Mouse (Mus musculus) liver, adult 2 months (tissue): ENCODE measurements at regions not wholly inside any gene's neighbourhood (a gene's known extent, or its start where the extent isn't known, plus 50 kb on each side); places are given as distances from the start of the nearest gene placed in this dataset.

Source experiments
- DNase-seq: peaks from one replicate; pipeline ENCODE4 v3.0.0-alpha.2; 2011; ENCODE audit warnings: low read depth, low spot score; ENCODE audit errors: extremely low read depth
- H3K27ac ChIP-seq: fragments of 200-500 bp; replicated peaks from 2 replicates; pipeline ENCODE4 v1.5.1; 2012; ENCODE audit warnings: low read depth, mild to moderate bottlenecking, control low read depth, inconsistent platforms, low read length; ENCODE audit not compliant: insufficient read depth
- H3K27me3 ChIP-seq: fragments of 200-500 bp; 2 replicates; pipeline ENCODE4 v1.6.1; 2012; ENCODE audit warnings: mild to moderate bottlenecking, moderate library complexity, low read length, inconsistent platforms; ENCODE audit not compliant: control insufficient read depth, insufficient read depth
- H3K36me3 ChIP-seq: fragments of 200-500 bp; 2 replicates; pipeline ENCODE4 v1.6.1; 2012; ENCODE audit warnings: low read length, inconsistent platforms; ENCODE audit not compliant: control insufficient read depth, insufficient read depth
- H3K4me1 ChIP-seq: fragments of 200-500 bp; 2 replicates; pipeline ENCODE4 v1.6.1; 2011; ENCODE audit warnings: low read length; ENCODE audit not compliant: control insufficient read depth, insufficient read depth
- H3K4me3 ChIP-seq: fragments of 200-500 bp; 2 replicates; pipeline ENCODE4 v1.5.1; 2011; ENCODE audit warnings: low read depth, mild to moderate bottlenecking, control low read depth, low read length, moderate library complexity; ENCODE audit not compliant: insufficient read depth
- H3K79me2 ChIP-seq: fragments of 200-500 bp; 2 replicates; pipeline ENCODE4 v1.6.1; 2012; ENCODE audit warnings: inconsistent platforms, mild to moderate bottlenecking, low read length, moderate library complexity; ENCODE audit not compliant: control insufficient read depth, insufficient read depth
- H3K9ac ChIP-seq: fragments of 200-500 bp; 2 replicates; pipeline ENCODE4 v1.6.1; 2012; ENCODE audit warnings: low read depth, mild to moderate bottlenecking, control low read depth, inconsistent platforms, low read length
- CTCF ChIP-seq: fragments of 200-500 bp; IDR thresholded peaks from 2 replicates; pipeline ENCODE4 v1.5.1; 2011; ENCODE audit warnings: low read depth, low read length, control low read depth
- POLR2A ChIP-seq: fragments of 200-500 bp; IDR thresholded peaks from 2 replicates; pipeline ENCODE4 v1.6.1; 2011; ENCODE audit warnings: low read length, control low read depth; ENCODE audit not compliant: insufficient read depth; ENCODE audit errors: extremely low read depth
- WGBS: fragments of 180-500 bp; shearing (Covaris S2); methylation state at CpG from one replicate; pipeline ENCODE4 v1.1.7; 2018; 5-methylcytosine and 5-hydroxymethylcytosine counted together

- H3K9ac ChIP-seq: no peak overlapping the region
- H3K27ac ChIP-seq: no peak overlapping the region; the same call in 1 of the 2 replicates
- H3K4me1 ChIP-seq: peaks cover 36% of the 10 kb centered on the region
- TF ChIP-seq CTCF (no peak), POLR2A (no peak)
- 16% methylated on average over 4 of the region's 4 CpGs for WGBS
- peak; percentile 70 for DNase-seq
- H3K79me2 ChIP-seq: peaks cover 45% of the 10 kb centered on the region
- H3K4me3 ChIP-seq: no peak overlapping the region
- no peaks in the 10 kb centered on the region for H3K27me3 ChIP-seq
- peaks cover 38% of the 10 kb centered on the region for H3K36me3 ChIP-seq
Observed at GRCm38 (mm10) chr6:31211091-31211490, 187.4 kb upstream of the Mkln1 start.

DNA sequence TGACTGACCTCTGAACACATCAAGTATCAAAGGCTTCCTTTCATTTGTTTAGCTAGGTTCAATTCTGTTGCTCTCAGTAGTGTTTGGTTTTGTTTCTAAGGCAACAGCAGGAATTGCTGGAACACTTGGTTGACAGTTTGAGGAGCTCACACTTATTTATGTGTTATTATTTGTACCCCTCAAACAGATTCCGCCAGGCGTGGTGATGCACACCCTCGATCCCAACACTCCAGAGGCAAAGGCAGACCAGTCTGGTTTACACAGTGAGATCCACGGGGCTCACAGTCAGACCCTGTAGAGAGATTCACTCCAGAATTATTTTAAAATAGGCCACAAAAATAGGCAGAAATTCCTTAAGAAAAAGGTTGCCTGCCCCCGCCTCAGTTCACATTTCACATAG is 186.9 kb upstream of the Mkln1 start:
- Histone ChIP-seq H3K4me3 (no peak overlapping the region), H3K27me3 (no peaks in the 10 kb centered on the region), H3K79me2 (peaks cover 42% of the 10 kb centered on the region), H3K36me3 (peaks cover 38% of the 10 kb centered on the region), H3K27ac (no peak overlapping the region), H3K4me1 (peaks cover 33% of the 10 kb centered on the region), H3K9ac (no peak overlapping the region)
- peak; percentile 57 for DNase-seq
- TF ChIP-seq CTCF (no peak), POLR2A (no peak)
- WGBS: 80% methylated on average over 5 of the region's 5 CpGs

DNA sequence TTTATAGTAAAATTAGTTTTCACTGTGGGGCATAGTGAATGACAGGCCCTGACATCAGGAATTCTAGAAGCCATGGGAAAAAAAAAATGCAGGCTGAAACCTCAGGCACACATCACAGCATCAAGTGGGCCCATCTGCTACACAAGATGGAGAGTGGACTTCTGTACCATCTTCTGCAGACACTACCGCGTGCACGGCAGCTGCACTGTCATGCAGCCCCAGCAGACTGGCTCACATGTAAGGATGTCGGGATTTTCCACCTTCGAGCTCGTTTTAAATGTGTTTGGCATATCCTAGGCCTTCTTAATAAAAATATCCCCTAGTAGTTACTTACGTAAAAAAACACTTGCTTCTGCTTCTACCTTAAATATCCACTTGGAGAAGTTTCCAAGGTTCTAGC is 186.5 kb upstream of the Mkln1 start:
- peaks cover 31% of the 10 kb centered on the region for H3K4me1 ChIP-seq
- H3K27me3 ChIP-seq: no peaks in the 10 kb centered on the region
- H3K79me2 ChIP-seq: peaks cover 44% of the 10 kb centered on the region
- H3K9ac ChIP-seq: no peak overlapping the region
- H3K27ac ChIP-seq: no peak overlapping the region
- no peak overlapping the region for H3K4me3 ChIP-seq
- TF ChIP-seq CTCF: no peak
- no peak for TF ChIP-seq POLR2A
- WGBS: 82% methylated on average over 7 of the region's 7 CpGs
- DNase-seq: no peak
- H3K36me3 ChIP-seq: peaks cover 38% of the 10 kb centered on the region

DNA sequence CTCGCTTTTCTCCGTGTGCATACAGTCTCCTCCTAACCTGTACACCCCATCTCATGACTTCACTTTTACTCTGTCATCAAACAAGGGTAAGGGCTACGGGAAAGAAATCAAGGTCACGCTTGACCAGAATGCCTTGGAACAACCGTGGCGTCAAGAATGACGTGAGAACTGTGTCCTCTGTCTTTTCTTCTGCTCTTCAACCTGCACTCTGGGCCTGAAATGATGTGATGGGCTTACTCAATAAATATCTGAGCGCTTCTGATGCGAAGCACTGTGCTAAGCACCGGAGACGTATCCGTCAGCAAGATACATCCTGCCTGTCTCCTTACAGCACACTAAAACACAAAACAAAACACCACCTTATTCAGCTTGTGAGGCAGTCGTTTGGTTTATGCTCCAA is 185.8 kb upstream of the Mkln1 start:
- H3K36me3 ChIP-seq: peaks cover 38% of the 10 kb centered on the region
- no peak for DNase-seq
- H3K27ac ChIP-seq: 0 out of 2 replicates have a peak overlapping the region, but pooled peaks have one; percentile 14
- no peak overlapping the region for H3K4me3 ChIP-seq
- H3K9ac ChIP-seq: no peak overlapping the region
- peaks cover 43% of the 10 kb centered on the region for H3K79me2 ChIP-seq
- WGBS: 73% methylated on average over 13 of the region's 13 CpGs
- peaks cover 29% of the 10 kb centered on the region for H3K4me1 ChIP-seq
- H3K27me3 ChIP-seq: no peaks in the 10 kb centered on the region
- TF ChIP-seq CTCF (no peak), POLR2A (no peak)

GRCm38 (mm10) chr6:31213161-31213560 is 185.4 kb upstream of the Mkln1 start:
- Histone ChIP-seq H3K27ac (no peak overlapping the region), H3K27me3 (no peaks in the 10 kb centered on the region), H3K36me3 (peaks cover 38% of the 10 kb centered on the region), H3K4me3 (no peak overlapping the region), H3K79me2 (peaks cover 43% of the 10 kb centered on the region), H3K9ac (no peak overlapping the region), H3K4me1 (peaks cover 25% of the 10 kb centered on the region; the same call in 1 of the 2 replicates)
- DNase-seq: peak; percentile 65
- no peak for TF ChIP-seq POLR2A
- TF ChIP-seq CTCF: no peak
- WGBS: 57% methylated on average over 4 of the region's 4 CpGs

GRCm38 (mm10) chr6:31215661-31216060 is 182.9 kb upstream of the Mkln1 start:
- TF ChIP-seq CTCF: no peak
- DNase-seq: peak; percentile 71
- H3K27me3 ChIP-seq: no peaks in the 10 kb centered on the region
- H3K27ac ChIP-seq: peak overlapping the region; percentile 99
- peaks cover 39% of the 10 kb centered on the region for H3K79me2 ChIP-seq
- WGBS: 27% methylated on average over 8 of the region's 8 CpGs
- H3K4me3 ChIP-seq: peak overlapping the region; percentile 87
- H3K9ac ChIP-seq: peak overlapping the region; percentile 98
- peaks cover 18% of the 10 kb centered on the region for H3K36me3 ChIP-seq
- peaks cover 20% of the 10 kb centered on the region; the same call in 1 of the 2 replicates for H3K4me1 ChIP-seq
